Mouse (Mus musculus): ENCODE measurements around the gene Slc45a3. TPM values are rescaled to one million over a fixed set of nuclear protein-coding genes. Genes with fewer than 3 reads are reported as not detected.
A peak's percentile ranks its signal among the peaks of the same experiment; 100 is the strongest.

Gene Slc45a3
- polyA plus RNA-seq, 1 experiment from 2014 or later, result 2.2 TPM

GRCm38 (mm10) chr1:131945674-131946440 lies 16.9 kb upstream of the Slc45a3 start:
- Histone ChIP-seq H3K4me1 (replicated peaks) (peaks cover 18% of the 10 kb centered on the region; the same call in 1 of the 2 replicates), H3K9me3 (no peaks in the 10 kb centered on the region), H3K4me2 (no peak overlapping the region), H3K4me3 (replicated peaks) (no peak overlapping the region), H3K27me3 (no peaks in the 10 kb centered on the region), H3K36me3 (no peaks in the 10 kb centered on the region), H3K27ac (no peak overlapping the region), H3K9ac (replicated peaks) (0 out of 2 replicates have a peak overlapping the region, but pooled peaks have one; percentile 18)
- WGBS, result 55% methylated on average over 10 of the region's 10 CpGs
- ATAC-seq (ENCODE audit: insufficient number of reproducible peaks, insufficient read depth, low FRiP score, low TSS enrichment, low read depth), result no peak

- Histone ChIP-seq H3K27me3 (no peaks in the 10 kb centered on the region), H3K9ac (replicated peaks) (no peak overlapping the region), H3K4me3 (replicated peaks) (no peak overlapping the region), H3K27ac (no peak overlapping the region), H3K36me3 (no peaks in the 10 kb centered on the region), H3K4me1 (replicated peaks) (peaks cover 18% of the 10 kb centered on the region; the same call in 1 of the 2 replicates), H3K9me3 (no peaks in the 10 kb centered on the region), H3K4me2 (no peak overlapping the region)
- 83% methylated on average over 11 of the region's 11 CpGs for WGBS
- no peak for ATAC-seq (ENCODE audit: insufficient number of reproducible peaks, insufficient read depth, low FRiP score, low TSS enrichment, low read depth)
These were observed 16.1 kb upstream of the Slc45a3 start for GRCm38 (mm10) chr1:131946462-131947215.

DNA sequence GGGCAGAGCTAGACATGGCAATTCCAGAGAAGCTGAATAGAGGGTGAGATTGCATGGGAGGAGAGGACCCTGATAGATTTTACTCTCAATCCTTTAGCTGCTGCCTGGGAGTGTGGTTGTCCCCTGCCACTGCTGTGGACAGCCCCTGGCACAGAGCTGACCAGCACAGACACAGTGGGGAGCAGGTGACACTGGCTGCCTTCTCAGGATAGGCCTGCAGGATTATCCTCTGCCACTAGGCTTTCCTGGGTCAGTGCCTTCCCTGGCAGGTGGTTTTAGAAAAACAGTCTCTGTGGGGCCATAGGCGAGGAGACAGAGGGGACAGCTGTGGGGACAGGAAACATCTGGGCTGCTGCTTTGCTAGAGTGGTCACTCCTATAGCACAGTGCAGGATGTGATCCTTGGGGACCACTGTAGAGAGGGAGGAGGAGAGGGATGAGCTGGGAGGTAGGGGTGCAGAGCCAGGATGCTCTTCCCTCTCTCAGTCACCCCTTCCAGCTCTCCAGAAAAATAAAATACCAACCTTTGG lies 14.7 kb upstream of the Slc45a3 start:
- H3K27ac ChIP-seq, result no peak overlapping the region
- WGBS, result 41% methylated on average over 1 of the region's 1 CpGs

DNA sequence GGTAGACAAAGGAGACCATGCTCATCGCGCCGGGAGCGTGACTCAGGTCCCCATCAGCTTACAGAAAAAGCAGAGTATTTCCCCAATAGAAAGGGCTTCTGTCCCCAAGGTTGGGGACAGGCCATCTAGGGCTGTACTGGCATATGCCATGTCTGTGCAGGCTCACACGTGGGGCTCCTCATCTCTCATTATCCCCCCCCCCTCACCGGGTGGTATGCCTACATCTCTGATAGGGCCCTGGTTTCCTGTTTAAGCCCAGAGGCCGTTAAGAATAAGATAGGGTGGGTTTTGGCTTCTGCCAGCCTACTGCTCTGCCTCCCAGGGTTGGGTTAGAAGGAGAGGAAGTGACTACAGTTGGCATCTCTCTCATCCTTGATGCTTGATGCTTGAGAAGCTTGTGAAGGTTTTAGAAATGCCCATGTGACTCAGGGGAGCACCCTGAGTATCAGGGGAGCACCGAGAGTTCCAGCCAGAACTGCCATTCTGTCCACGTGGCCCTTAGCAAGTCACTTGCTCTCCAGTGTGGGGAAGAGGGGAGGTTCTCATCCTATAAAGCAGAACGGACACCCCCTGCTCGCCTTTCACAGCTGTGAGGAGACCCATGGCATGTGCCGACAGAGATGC lies 8.4 kb upstream of the Slc45a3 start:
- 82% methylated on average over 12 of the region's 12 CpGs for WGBS
- no peaks in the 10 kb centered on the region for H3K36me3 ChIP-seq
- H3K27me3 ChIP-seq, result peaks cover 30% of the 10 kb centered on the region
- H3K4me2 ChIP-seq, result no peak overlapping the region
- no peak for ATAC-seq (ENCODE audit: insufficient number of reproducible peaks, insufficient read depth, low FRiP score, low TSS enrichment, low read depth)
- no peak overlapping the region for H3K4me3 ChIP-seq (replicated peaks)
- H3K4me1 ChIP-seq (replicated peaks), result peaks cover 4% of the 10 kb centered on the region; the same call in 1 of the 2 replicates
- H3K27ac ChIP-seq, result no peak overlapping the region
- H3K9ac ChIP-seq (replicated peaks), result no peak overlapping the region
- no peaks in the 10 kb centered on the region for H3K9me3 ChIP-seq

More for the DNA sequence above, 14.7 kb upstream of the Slc45a3 start:
- Histone ChIP-seq H3K9me3 (no peaks in the 10 kb centered on the region), H3K36me3 (no peaks in the 10 kb centered on the region), H3K4me1 (replicated peaks) (peaks cover 15% of the 10 kb centered on the region; the same call in 1 of the 2 replicates), H3K27me3 (no peaks in the 10 kb centered on the region), H3K9ac (replicated peaks) (no peak overlapping the region), H3K4me3 (replicated peaks) (no peak overlapping the region), H3K4me2 (no peak overlapping the region)
- ATAC-seq (ENCODE audit: insufficient number of reproducible peaks, insufficient read depth, low FRiP score, low TSS enrichment, low read depth), result no peak

DNA sequence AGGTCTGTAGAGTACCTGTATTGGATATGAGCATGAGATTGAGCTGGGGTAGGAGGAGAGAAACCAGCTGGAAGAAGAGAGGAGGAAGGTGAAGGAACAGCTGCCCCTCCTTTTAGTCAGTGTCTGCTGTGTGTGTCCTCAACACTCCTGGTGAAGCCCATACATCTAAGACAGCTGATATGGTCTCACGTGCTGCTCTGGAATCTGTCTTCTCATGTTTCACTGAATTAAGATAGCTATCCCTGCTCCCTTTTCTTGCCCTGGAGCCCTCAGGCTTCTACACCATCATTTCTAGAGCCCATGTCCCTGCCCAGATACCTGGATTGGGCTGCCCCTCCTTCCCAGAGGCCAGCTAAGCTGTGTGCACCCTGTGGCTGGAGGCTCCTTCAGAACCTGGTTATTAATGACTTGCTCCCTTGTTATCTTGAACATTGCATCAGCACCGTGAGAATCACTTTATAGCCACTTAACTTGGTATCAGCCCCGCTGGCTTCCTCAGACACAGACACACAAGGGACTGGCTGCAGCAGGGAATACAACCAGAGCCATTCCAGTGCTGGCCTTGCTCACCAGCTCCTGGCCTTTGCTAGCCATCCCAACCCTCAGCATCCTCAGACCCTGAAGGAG lies 7.5 kb upstream of the Slc45a3 start:
- H3K9me3 ChIP-seq, result no peaks in the 10 kb centered on the region
- H3K27me3 ChIP-seq, result peaks cover 31% of the 10 kb centered on the region
- no peak overlapping the region for H3K4me2 ChIP-seq
- no peak for ATAC-seq (ENCODE audit: insufficient number of reproducible peaks, insufficient read depth, low FRiP score, low TSS enrichment, low read depth)
- peaks cover 4% of the 10 kb centered on the region for H3K4me1 ChIP-seq (replicated peaks)
- H3K4me3 ChIP-seq (replicated peaks), result no peak overlapping the region
- H3K27ac ChIP-seq, result no peak overlapping the region
- H3K36me3 ChIP-seq, result no peaks in the 10 kb centered on the region
- no peak overlapping the region for H3K9ac ChIP-seq (replicated peaks)
- 11% methylated on average over 3 of the region's 3 CpGs for WGBS

DNA sequence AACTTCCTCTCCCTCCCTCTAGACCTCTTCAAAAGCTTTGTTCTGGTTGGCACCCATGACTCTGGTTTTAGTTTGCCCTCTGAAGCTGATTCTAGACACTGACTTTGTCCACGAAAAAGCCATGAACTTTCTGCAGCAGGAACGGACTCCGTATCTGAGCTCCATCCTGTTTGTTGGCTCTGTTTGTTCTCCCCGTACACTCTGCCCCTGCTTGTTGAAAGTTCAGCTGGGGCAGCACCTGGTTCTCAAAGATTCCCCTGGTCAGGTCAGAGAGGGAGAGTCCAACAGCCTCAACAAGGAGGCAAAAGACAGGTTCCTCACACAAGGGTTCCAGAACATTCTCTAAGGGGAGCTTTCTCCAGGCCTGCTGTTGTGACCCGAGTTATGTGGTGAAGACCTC lies 5.4 kb upstream of the Slc45a3 start:
- Histone ChIP-seq H3K27me3 (peaks cover 51% of the 10 kb centered on the region), H3K4me2 (no peak overlapping the region)

GRCm38 (mm10) chr1:131961004-131961403 lies 1.8 kb upstream of the Slc45a3 start:
- peaks cover 72% of the 10 kb centered on the region for H3K27me3 ChIP-seq
- no peak overlapping the region for H3K4me3 ChIP-seq (replicated peaks)
- H3K9ac ChIP-seq (replicated peaks), result no peak overlapping the region
- WGBS, result 56% methylated on average over 2 of the region's 2 CpGs
- H3K9me3 ChIP-seq, result no peaks in the 10 kb centered on the region
- no peaks in the 10 kb centered on the region for H3K36me3 ChIP-seq
- no peak overlapping the region for H3K27ac ChIP-seq
- no peak for ATAC-seq (ENCODE audit: insufficient number of reproducible peaks, insufficient read depth, low FRiP score, low TSS enrichment, low read depth)
- no peak overlapping the region for H3K4me2 ChIP-seq
- H3K4me1 ChIP-seq (replicated peaks), result peaks cover 13% of the 10 kb centered on the region

More for the DNA sequence above, 5.4 kb upstream of the Slc45a3 start:
- H3K4me1 ChIP-seq (replicated peaks), result peaks cover 6% of the 10 kb centered on the region
- no peaks in the 10 kb centered on the region for H3K36me3 ChIP-seq
- ATAC-seq (ENCODE audit: insufficient number of reproducible peaks, insufficient read depth, low FRiP score, low TSS enrichment, low read depth), result no peak
- no peak overlapping the region for H3K9ac ChIP-seq (replicated peaks)
- H3K27ac ChIP-seq, result no peak overlapping the region
- 78% methylated on average over 5 of the region's 5 CpGs for WGBS
- H3K9me3 ChIP-seq, result no peaks in the 10 kb centered on the region
- no peak overlapping the region for H3K4me3 ChIP-seq (replicated peaks)

- peaks cover 58% of the 10 kb centered on the region for H3K27me3 ChIP-seq
- peak; percentile 60 for ATAC-seq (ENCODE audit: insufficient number of reproducible peaks, insufficient read depth, low FRiP score, low TSS enrichment, low read depth)
- peaks cover 25% of the 10 kb centered on the region for H3K4me1 ChIP-seq (replicated peaks)
- under 1% methylated on average over 59 of the region's 76 CpGs for WGBS
- H3K27ac ChIP-seq, result no peak overlapping the region
- H3K9me3 ChIP-seq, result no peaks in the 10 kb centered on the region
- peak overlapping the region; percentile 84 for H3K4me3 ChIP-seq (replicated peaks)
- H3K36me3 ChIP-seq, result no peaks in the 10 kb centered on the region
- H3K9ac ChIP-seq (replicated peaks), result peak overlapping the region; percentile 73
- H3K4me2 ChIP-seq, result peak overlapping the region; percentile 99
These were observed 551 bp downstream of the Slc45a3 start for GRCm38 (mm10) chr1:131963085-131963951.

DNA sequence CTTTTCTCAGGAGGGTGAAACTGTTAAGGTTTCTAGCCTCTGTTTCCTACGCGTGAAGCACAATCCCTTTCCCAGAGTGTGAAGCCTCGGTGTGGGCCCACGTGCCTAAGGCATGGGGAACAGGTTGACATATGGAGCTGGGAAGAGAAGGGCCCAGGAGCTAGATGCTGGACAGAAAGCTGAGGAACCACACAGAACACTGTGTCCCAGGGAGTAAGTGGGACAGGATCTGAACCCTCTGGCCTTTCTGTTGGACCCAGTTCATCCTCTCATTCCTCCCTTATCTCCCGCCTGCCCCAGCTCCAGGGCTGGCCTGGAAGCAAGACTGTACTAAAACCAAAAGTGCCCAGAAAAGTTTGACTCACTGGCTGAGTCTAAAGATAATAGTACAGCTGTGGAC lies 1.3 kb downstream of the Slc45a3 start:
- no peak overlapping the region for H3K27ac ChIP-seq
- peak overlapping the region; percentile 84 for H3K4me3 ChIP-seq (replicated peaks)
- peaks cover 63% of the 10 kb centered on the region for H3K27me3 ChIP-seq
- ATAC-seq (ENCODE audit: insufficient number of reproducible peaks, insufficient read depth, low FRiP score, low TSS enrichment, low read depth), result no peak
- WGBS, result 19% methylated on average over 5 of the region's 5 CpGs
- H3K36me3 ChIP-seq, result no peaks in the 10 kb centered on the region
- H3K4me2 ChIP-seq, result peak overlapping the region; percentile 99
- H3K4me1 ChIP-seq (replicated peaks), result peaks cover 28% of the 10 kb centered on the region
- no peak overlapping the region for H3K9ac ChIP-seq (replicated peaks)
- no peaks in the 10 kb centered on the region for H3K9me3 ChIP-seq

DNA sequence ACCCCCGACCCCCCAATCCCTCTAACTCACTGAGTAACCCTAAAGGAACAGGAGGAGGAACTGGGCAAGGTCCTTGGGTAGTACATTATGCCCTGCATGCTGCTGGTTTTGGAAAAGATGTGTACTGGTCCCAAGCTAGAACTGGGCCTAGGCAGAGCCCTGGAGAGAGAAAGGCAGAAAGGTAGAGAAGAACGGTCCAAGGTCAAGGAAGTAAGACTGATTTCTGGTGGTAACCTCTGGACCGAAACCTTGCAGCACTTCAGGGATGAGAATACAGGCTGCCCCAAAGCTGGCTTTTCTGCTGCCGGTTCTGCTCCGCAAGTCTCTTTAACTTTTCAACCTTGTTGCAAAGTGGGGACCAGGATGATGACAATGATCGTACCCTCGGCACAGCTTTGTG lies 1.8 kb downstream of the Slc45a3 start:
- Histone ChIP-seq H3K4me3 (replicated peaks) (no peak overlapping the region), H3K27ac (no peak overlapping the region), H3K9me3 (no peaks in the 10 kb centered on the region), H3K4me2 (no peak overlapping the region), H3K36me3 (no peaks in the 10 kb centered on the region), H3K9ac (replicated peaks) (no peak overlapping the region), H3K4me1 (replicated peaks) (peaks cover 28% of the 10 kb centered on the region), H3K27me3 (peaks cover 63% of the 10 kb centered on the region)
- ATAC-seq (ENCODE audit: insufficient number of reproducible peaks, insufficient read depth, low FRiP score, low TSS enrichment, low read depth), result no peak
- WGBS, result 72% methylated on average over 7 of the region's 7 CpGs

All from limb, embryonic 12.5 days (tissue).